Mouse (Mus musculus) kidney, embryonic 14.5 days (tissue): Measurements from ENCODE around the gene Hydin. TPM values are rescaled to one million over a fixed set of nuclear protein-coding genes. Genes with fewer than 3 reads are reported as not detected.

ENCODE experiments used
- ATAC-seq: fragments of 200-750 bp; cut with Nextera tagmentation; 2 replicates; pipeline ENCODE4 v1.8.0; 2017; ENCODE audit warnings: moderate number of reproducible peaks, mild to moderate bottlenecking, moderate TSS enrichment, moderate library complexity; ENCODE audit not compliant: low FRiP score, low TSS enrichment
- H3K27ac ChIP-seq: fragments of 300-500 bp; sonication (generic); 2 replicates; pipeline ENCODE4 v1.5.1; 2014; ENCODE audit warnings: low read depth, mild to moderate bottlenecking, low read length, moderate library complexity, mixed read lengths
- H3K27me3 ChIP-seq: fragments of 300-500 bp; sonication (generic); 2 replicates; pipeline ENCODE4 v1.6.1; 2014; ENCODE audit warnings: mild to moderate bottlenecking, low read length; ENCODE audit not compliant: control insufficient read depth, insufficient read depth
- H3K36me3 ChIP-seq: fragments of 300-500 bp; sonication (generic); 2 replicates; pipeline ENCODE4 v1.6.1; 2014; ENCODE audit warnings: low read length, mixed read lengths; ENCODE audit not compliant: control insufficient read depth, insufficient read depth
- H3K4me1 ChIP-seq: fragments of 300-500 bp; sonication (generic); 2 replicates; pipeline ENCODE4 v1.6.1; 2014; ENCODE audit warnings: low read length, mixed read lengths; ENCODE audit not compliant: control insufficient read depth, insufficient read depth
- H3K4me2 ChIP-seq: fragments of 300-500 bp; sonication (generic); replicated peaks from 2 replicates; pipeline ENCODE4 v1.6.1; 2014; ENCODE audit warnings: low read depth, mild to moderate bottlenecking, low read length
- H3K4me3 ChIP-seq: fragments of 300-500 bp; sonication (generic); 2 replicates; pipeline ENCODE4 v1.5.1; 2014; ENCODE audit warnings: mild to moderate bottlenecking, low read length
- H3K9ac ChIP-seq: fragments of 300-500 bp; sonication (generic); 2 replicates; pipeline ENCODE4 v1.6.1; 2014; ENCODE audit warnings: low read depth, mild to moderate bottlenecking, low read length, moderate library complexity
- H3K9me3 ChIP-seq: fragments of 300-500 bp; sonication (generic); 2 replicates; pipeline ENCODE4 v1.6.1; 2016; ENCODE audit warnings: low read length; ENCODE audit not compliant: control insufficient read depth
- WGBS: fragments of 180-500 bp; shearing (Covaris S2); extraction: QIAGEN DNeasy Blood & Tissue Kit; methylation state at CpG from one replicate; pipeline ENCODE4 v1.1.7; 2014; 5-methylcytosine and 5-hydroxymethylcytosine counted together
- polyA plus RNA-seq: library from polyadenylated mRNA; unstranded; fragments of >200 nt; fragmentation: Nextera tagmentation; extraction: Ambion mirVana; gene quantifications from 2 replicates; pipeline ENCODE4 v1.2.1, GENCODE M21; 2014

The Hydin gene
- polyA plus RNA-seq, 1 experiment from 2014 or later: not detected

GRCm38 (mm10) chr8:110253986-110254385 is 12.8 kb upstream of the Hydin start:
- no peak overlapping the region for H3K4me2 ChIP-seq
- no peaks in the 10 kb centered on the region for H3K36me3 ChIP-seq
- H3K27me3 ChIP-seq: no peaks in the 10 kb centered on the region
- H3K27ac ChIP-seq: no peak overlapping the region
- no peaks in the 10 kb centered on the region for H3K4me1 ChIP-seq
- no peak overlapping the region for H3K9ac ChIP-seq
- H3K4me3 ChIP-seq: no peak overlapping the region
- whole genome bisulfite sequencing: 82% methylated on average over 4 of the region's 4 CpGs
- no peaks in the 10 kb centered on the region for H3K9me3 ChIP-seq
- ATAC-seq: no peak

GRCm38 (mm10) chr8:110265796-110266305 is 926 bp upstream of the Hydin start:
- Histone ChIP-seq H3K4me2 (no peak overlapping the region), H3K4me3 (no peak overlapping the region), H3K27ac (no peak overlapping the region), H3K4me1 (no peaks in the 10 kb centered on the region), H3K36me3 (no peaks in the 10 kb centered on the region), H3K9me3 (no peaks in the 10 kb centered on the region), H3K27me3 (no peaks in the 10 kb centered on the region; the same call in 1 of the 2 replicates), H3K9ac (no peak overlapping the region)
- 78% methylated on average over 11 of the region's 11 CpGs for WGBS
- ATAC-seq: no peak

- Histone ChIP-seq H3K36me3 (no peaks in the 10 kb centered on the region), H3K9ac (peak overlapping the region; percentile 54), H3K27me3 (no peaks in the 10 kb centered on the region; the same call in 1 of the 2 replicates), H3K4me3 (peak overlapping the region; percentile 42), H3K9me3 (no peaks in the 10 kb centered on the region), H3K4me1 (no peaks in the 10 kb centered on the region), H3K4me2 (peak overlapping the region; percentile 76), H3K27ac (no peak overlapping the region)
- WGBS: 15% methylated on average over 12 of the region's 12 CpGs
- ATAC-seq: 0 out of 2 replicates have a peak, but pooled peaks have one; percentile 49
Measured at GRCm38 (mm10) chr8:110267268-110267667, 491 bp downstream of the Hydin start.

- Histone ChIP-seq H3K4me1 (no peaks in the 10 kb centered on the region), H3K27ac (no peak overlapping the region), H3K9me3 (no peaks in the 10 kb centered on the region), H3K36me3 (no peaks in the 10 kb centered on the region), H3K9ac (no peak overlapping the region), H3K4me2 (no peak overlapping the region), H3K4me3 (no peak overlapping the region), H3K27me3 (no peaks in the 10 kb centered on the region; the same call in 1 of the 2 replicates)
- no peak for ATAC-seq
- 86% methylated on average over 4 of the region's 4 CpGs for WGBS
Measured at GRCm38 (mm10) chr8:110270659-110271058, 3.9 kb downstream of the Hydin start.

GRCm38 (mm10) chr8:110273394-110273793 is 6.6 kb downstream of the Hydin start:
- no peak for ATAC-seq
- H3K27ac ChIP-seq: no peak overlapping the region
- no peak overlapping the region for H3K4me3 ChIP-seq
- no peaks in the 10 kb centered on the region for H3K36me3 ChIP-seq
- H3K27me3 ChIP-seq: no peaks in the 10 kb centered on the region
- WGBS: 67% methylated on average over 2 of the region's 2 CpGs
- no peaks in the 10 kb centered on the region for H3K4me1 ChIP-seq
- H3K4me2 ChIP-seq: no peak overlapping the region
- no peak overlapping the region for H3K9ac ChIP-seq
- H3K9me3 ChIP-seq: no peaks in the 10 kb centered on the region

- ATAC-seq: no peak
- H3K9ac ChIP-seq: no peak overlapping the region
- H3K27me3 ChIP-seq: no peaks in the 10 kb centered on the region
- H3K4me2 ChIP-seq: no peak overlapping the region
- no peak overlapping the region for H3K4me3 ChIP-seq
- WGBS: 86% methylated on average over 21 of the region's 21 CpGs
- H3K9me3 ChIP-seq: no peaks in the 10 kb centered on the region
- H3K36me3 ChIP-seq: no peaks in the 10 kb centered on the region
- no peak overlapping the region for H3K27ac ChIP-seq
- no peaks in the 10 kb centered on the region for H3K4me1 ChIP-seq
Measured at GRCm38 (mm10) chr8:110275465-110276258, 8.9 kb downstream of the Hydin start.

GRCm38 (mm10) chr8:110276259-110276560 is 9.4 kb downstream of the Hydin start:
- no peaks in the 10 kb centered on the region for H3K36me3 ChIP-seq
- ATAC-seq: no peak

GRCm38 (mm10) chr8:110312715-110313114 is 45.9 kb downstream of the Hydin start:
- no peak for ATAC-seq
- Histone ChIP-seq H3K27ac (no peak overlapping the region), H3K4me3 (no peak overlapping the region), H3K36me3 (no peaks in the 10 kb centered on the region), H3K4me1 (no peaks in the 10 kb centered on the region), H3K9me3 (no peaks in the 10 kb centered on the region; the same call in 1 of the 2 replicates), H3K27me3 (no peaks in the 10 kb centered on the region), H3K4me2 (no peak overlapping the region), H3K9ac (no peak overlapping the region)
- 82% methylated on average over 2 of the region's 2 CpGs for WGBS

More at GRCm38 (mm10) chr8:110276259-110276560, 9.4 kb downstream of the Hydin start:
- no peaks in the 10 kb centered on the region for H3K4me1 ChIP-seq
- WGBS: 85% methylated on average over 1 of the region's 1 CpGs
- no peaks in the 10 kb centered on the region for H3K9me3 ChIP-seq
- no peak overlapping the region for H3K9ac ChIP-seq
- H3K4me2 ChIP-seq: no peak overlapping the region
- no peak overlapping the region for H3K4me3 ChIP-seq
- H3K27me3 ChIP-seq: no peaks in the 10 kb centered on the region
- no peak overlapping the region for H3K27ac ChIP-seq

- no peak for ATAC-seq
- H3K27ac ChIP-seq: no peak overlapping the region
- no peaks in the 10 kb centered on the region for H3K36me3 ChIP-seq
- H3K4me3 ChIP-seq: no peak overlapping the region
- H3K27me3 ChIP-seq: no peaks in the 10 kb centered on the region
- no peak overlapping the region for H3K9ac ChIP-seq
- H3K4me2 ChIP-seq: no peak overlapping the region
- WGBS: 65% methylated on average over 7 of the region's 7 CpGs
- no peaks in the 10 kb centered on the region for H3K4me1 ChIP-seq
- no peaks in the 10 kb centered on the region for H3K9me3 ChIP-seq
Measured at GRCm38 (mm10) chr8:110315826-110316225, 49.0 kb downstream of the Hydin start.
